Mouse (Mus musculus) gonadal fat pad, adult 2 months (tissue): ENCODE measurements around the gene Dlx4. TPM values are rescaled to one million over a fixed set of nuclear protein-coding genes. Genes with fewer than 3 reads are reported as not detected.

ENCODE experiments used
- DNase-seq: peaks from one replicate; pipeline ENCODE4 v3.0.0-alpha.2; 2012; ENCODE audit warnings: low read depth
- polyA plus RNA-seq: library from polyadenylated mRNA; depleted of rRNA; stranded (reverse); fragments of >200 nt; gene quantifications from 2 replicates; pipeline ENCODE4 v1.2.3, GENCODE M21; 2012; rRNA removed

Gene Dlx4
- polyA plus RNA-seq, 1 experiment = 0.32 TPM

DNA sequence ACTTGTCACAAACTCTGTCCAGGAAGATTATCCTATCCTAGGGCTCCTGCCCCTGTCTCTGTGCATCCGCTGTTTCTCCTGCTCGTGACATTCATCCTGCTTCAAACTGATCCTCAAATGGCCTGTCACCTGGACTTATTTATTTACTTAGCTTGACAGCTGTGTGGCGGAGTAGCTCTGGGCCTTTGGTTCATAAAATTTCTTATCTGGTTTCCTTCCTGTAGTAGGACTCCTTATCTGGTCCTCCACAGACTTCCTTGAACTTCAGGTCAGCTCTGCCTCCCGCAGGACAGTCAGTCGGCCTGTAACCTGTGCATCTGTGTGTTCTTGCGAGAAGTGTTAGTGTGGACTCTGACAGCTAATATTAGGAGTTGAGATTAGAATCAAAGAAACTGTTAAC, 41.8 kb downstream of the Dlx4 start:
- no peak for DNase-seq

- no peak for DNase-seq
These were observed 43.7 kb downstream of the Dlx4 start for GRCm38 (mm10) chr11:95102161-95102904.

DNA sequence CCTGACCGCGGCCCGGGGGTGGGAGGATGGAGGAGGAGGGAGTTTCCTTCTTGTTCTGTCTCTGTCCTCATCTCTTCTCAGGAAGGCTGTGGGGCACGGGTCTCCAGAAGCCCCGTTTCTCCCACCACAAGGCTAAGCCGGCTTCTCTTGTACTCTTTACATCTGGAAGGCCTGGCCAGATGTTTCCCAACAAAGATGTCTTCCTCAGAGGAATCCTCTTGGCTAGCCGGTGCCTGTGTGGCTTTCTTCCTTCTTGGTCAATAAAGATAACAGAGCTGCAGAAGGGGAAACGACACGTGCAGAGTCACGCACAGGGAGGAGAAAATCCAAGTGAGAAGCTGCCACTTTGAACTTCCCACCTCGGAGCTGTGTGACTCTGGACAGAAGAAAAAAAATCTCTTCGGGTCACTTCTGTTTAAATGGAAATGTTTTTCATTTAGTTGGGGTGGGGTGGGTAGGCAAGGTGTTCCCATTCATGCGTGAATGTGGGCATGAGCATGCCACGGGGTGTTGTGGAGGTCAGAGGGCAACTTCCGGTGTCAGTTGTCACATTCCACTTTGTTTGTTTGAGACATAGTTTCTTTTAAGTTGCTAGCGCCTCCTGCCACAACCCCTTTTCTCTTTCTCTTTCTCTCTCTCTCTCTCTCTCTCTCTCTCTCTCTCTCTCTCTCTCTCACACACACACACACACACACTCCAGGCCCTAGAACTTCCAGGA, 44.8 kb downstream of the Dlx4 start:
- DNase-seq = no peak

- DNase-seq = no peak
These were observed 45.7 kb downstream of the Dlx4 start for GRCm38 (mm10) chr11:95100393-95100792.

DNA sequence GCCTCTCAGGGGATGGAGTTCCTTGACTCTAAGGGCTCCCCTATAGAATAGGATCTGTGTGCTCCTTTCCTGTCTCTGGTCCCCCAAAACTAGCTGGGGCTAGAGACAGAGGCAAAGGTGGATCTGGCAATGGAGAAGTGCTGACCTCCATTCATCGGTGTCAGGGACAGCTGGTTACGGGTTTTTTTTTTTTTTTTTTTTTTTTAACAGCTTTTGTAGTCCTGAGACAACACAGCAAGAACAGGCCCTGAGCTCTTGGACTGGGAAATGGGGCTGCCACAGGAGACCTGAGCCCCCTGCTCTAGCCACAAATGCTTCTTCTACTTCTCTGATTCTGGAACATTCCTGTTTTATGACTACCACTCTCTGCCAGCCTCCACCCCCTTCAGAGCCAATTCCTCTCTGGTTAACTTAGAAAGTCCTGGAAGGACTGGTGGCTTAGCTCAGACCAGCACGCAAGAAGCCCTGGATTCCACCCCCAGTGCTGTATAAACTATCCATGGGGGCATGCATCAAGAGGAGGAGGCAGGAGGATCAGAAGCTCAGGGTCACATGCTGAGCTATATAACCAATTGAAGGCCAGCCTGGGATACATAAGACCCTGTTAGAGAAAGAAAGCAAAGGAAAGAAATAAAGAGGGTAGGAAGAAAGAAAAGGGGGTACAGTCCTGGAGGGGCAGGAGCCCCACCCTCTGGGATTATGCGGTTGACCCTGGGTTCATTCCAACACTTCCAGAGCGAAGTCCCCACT, 47.5 kb downstream of the Dlx4 start:
- no peak for DNase-seq

DNA sequence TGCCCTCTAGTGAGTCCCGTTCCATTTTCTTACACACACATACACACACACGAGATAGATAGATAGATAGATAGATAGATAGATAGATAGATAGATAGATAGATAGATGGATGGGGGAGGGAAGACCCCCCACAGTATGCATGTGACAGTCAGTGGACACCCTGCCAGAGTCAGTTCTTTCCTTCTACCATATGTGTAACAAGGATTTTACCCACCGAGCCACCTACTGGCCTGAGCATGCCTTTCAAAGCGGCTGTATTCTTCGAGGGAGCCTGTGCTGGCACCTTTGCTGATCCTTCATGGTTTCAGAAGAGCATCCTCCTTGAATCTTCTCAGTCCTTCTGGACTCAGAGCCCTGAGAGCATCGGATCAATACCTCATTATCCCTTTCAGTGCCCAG, 48.2 kb downstream of the Dlx4 start:
- no peak for DNase-seq

DNA sequence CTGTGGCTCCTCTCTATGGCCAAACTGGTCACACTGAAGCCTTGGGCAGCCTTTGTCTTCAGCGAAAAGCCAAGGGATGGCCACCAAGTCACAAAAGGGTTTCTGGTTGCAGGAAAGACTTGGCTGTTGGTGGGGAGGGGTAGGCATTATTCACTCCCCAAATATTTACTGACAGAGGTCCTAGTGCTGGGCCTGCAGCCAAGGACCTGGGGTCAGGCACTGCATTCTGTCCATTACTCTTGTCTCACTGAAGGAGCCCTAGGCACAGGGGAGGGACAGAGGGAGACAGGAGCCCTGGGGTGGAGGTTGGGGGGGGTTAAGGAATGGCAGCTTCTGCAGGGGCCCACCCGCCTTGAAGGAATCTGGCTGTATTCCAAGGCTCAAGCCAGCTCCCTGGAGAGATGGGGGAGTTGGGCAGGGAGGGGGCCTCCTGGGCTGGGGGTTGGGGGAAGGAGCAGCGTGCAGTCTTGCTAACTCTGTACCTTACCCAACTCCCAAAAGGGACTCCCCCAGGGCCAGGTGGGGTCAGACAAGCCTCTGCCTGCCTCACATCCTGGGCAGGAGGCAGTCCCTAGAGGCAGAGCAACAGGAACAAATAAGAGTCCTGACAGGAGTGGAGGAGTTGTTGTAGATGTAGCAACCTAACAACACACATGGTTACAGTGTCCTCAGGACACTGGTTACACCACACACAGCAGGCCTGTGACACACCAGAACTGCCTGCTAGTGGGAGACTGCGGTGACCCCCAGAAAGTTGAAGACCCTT, 49.3 kb downstream of the Dlx4 start:
- no peak for DNase-seq

DNA sequence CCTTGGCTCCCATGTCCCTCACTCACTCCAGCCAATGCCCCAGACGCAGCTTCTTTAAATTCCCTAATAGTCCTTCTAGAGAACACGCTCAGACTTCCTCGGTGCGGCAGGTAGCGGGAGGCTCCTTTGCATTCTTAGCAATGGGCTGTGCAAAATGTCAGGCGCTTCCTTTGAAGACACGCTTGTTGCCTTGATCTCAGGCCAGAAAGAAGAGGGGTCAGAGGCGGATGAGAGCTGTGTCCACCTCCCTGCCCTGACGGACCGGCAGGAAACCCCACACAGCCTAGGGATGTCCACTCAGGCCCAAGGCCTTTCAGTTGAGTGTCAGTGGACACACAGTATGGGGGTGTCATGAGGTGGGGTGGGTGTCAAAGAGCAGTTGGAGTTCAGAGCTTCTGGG, 50.5 kb downstream of the Dlx4 start:
- no peak for DNase-seq

GRCm38 (mm10) chr11:95093077-95093476, 53.0 kb downstream of the Dlx4 start:
- no peak for DNase-seq

Other genes starting within 250 kb of the Dlx4 start
- gene Col1a1, start 210.0 kb downstream of the Dlx4 start, polyA plus RNA-seq = 106 and 256 TPM in 2 replicates
- 2.0 and 2.1 TPM in 2 replicates for gene Hils1, start 178.7 kb downstream of the Dlx4 start, polyA plus RNA-seq
- gene Sgca, start 169.9 kb downstream of the Dlx4 start, polyA plus RNA-seq = 4.8 and 5.5 TPM in 2 replicates
- 34.4 and 44.9 TPM in 2 replicates for gene Ppp1r9b, start 155.2 kb downstream of the Dlx4 start, polyA plus RNA-seq
- 3.4 and 4.6 TPM in 2 replicates for gene Samd14, start 136.4 kb downstream of the Dlx4 start, polyA plus RNA-seq
- gene Pdk2, start 104.9 kb downstream of the Dlx4 start, polyA plus RNA-seq = 143 and 204 TPM in 2 replicates
- 38.2 and 41.1 TPM in 2 replicates for gene Itga3, start 69.5 kb downstream of the Dlx4 start, polyA plus RNA-seq
- gene Dlx3, start 26.1 kb downstream of the Dlx4 start, polyA plus RNA-seq = 0.07 and 0.29 TPM in 2 replicates
- gene Tac4, start 115.3 kb upstream of the Dlx4 start, polyA plus RNA-seq = 0.09 TPM in 1 of 2 replicates, not detected in the other
- 33.8 and 37.7 TPM in 2 replicates for gene Kat7, start 164.0 kb upstream of the Dlx4 start, polyA plus RNA-seq
- 28.6 and 32.8 TPM in 2 replicates for gene Fam117a, start 190.8 kb upstream of the Dlx4 start, polyA plus RNA-seq
- gene Slc35b1, start 238.4 kb upstream of the Dlx4 start, polyA plus RNA-seq = 157 TPM in 2 replicates